Mouse (Mus musculus) MEL (cell line): Measurements from ENCODE around the gene Zfp606. TPM values are rescaled to one million over a fixed set of nuclear protein-coding genes. Genes with fewer than 3 reads are reported as not detected.

Experiments
- DNase-seq: peaks from one replicate; pipeline ENCODE4 v3.0.0; 2011; ENCODE audit warnings: low read depth, low spot score
- H3K27ac ChIP-seq: 2 replicates; pipeline ENCODE4 v1.5.1; 2012; ENCODE audit warnings: low read depth, mild to moderate bottlenecking, control low read depth, low read length, moderate library complexity; ENCODE audit not compliant: control insufficient read depth
- H3K27me3 ChIP-seq, 2 experiments: fragments of 150-350 bp in 1 of 2; sonication (generic) in 1 of 2; 2 replicates each; pipeline ENCODE4 v1.6.1; 2012; ENCODE audit warnings: low read length in 2 of 2, mild to moderate bottlenecking in 2 of 2, improper control_type of control experiment in 1 of 2, moderate library complexity in 1 of 2; ENCODE audit not compliant: insufficient read depth in 2 of 2, control insufficient read depth in 1 of 2
- H3K36me3 ChIP-seq, 2 experiments: 2 replicates each; pipeline ENCODE4 v1.6.1; 2012 to 2014; ENCODE audit warnings: low read length in 2 of 2, improper control_type of control experiment in 1 of 2, inconsistent platforms in 1 of 2, mild to moderate bottlenecking in 1 of 2; ENCODE audit not compliant: insufficient read depth in 2 of 2, control insufficient read depth in 1 of 2
- H3K4me1 ChIP-seq, 2 experiments: fragments of 150-350 bp in 1 of 2; sonication (generic) in 1 of 2; 2 replicates each; pipeline ENCODE4 v1.6.1; 2012; ENCODE audit warnings: low read length in 2 of 2, improper control_type of control experiment in 1 of 2, mild to moderate bottlenecking in 1 of 2; ENCODE audit not compliant: insufficient read depth in 2 of 2, control insufficient read depth in 1 of 2
- H3K4me3 ChIP-seq, 2 experiments: fragments of 150-350 bp in 1 of 2; sonication (generic) in 1 of 2; 2 replicates each; pipeline ENCODE4 v1.5.1; 2012; ENCODE audit warnings: low read depth in 2 of 2, low read length in 2 of 2, mild to moderate bottlenecking in 2 of 2, moderate library complexity in 2 of 2, control low read depth in 1 of 2, improper control_type of control experiment in 1 of 2; ENCODE audit not compliant: control insufficient read depth in 1 of 2, insufficient read depth in 1 of 2
- H3K79me2 ChIP-seq: 2 replicates; pipeline ENCODE4 v1.6.1; 2012; ENCODE audit warnings: mild to moderate bottlenecking, low read length, moderate library complexity; ENCODE audit not compliant: control insufficient read depth, poor library complexity, insufficient read depth
- H3K9ac ChIP-seq: 2 replicates; pipeline ENCODE4 v1.6.1; 2012; ENCODE audit warnings: low read depth, mild to moderate bottlenecking, control low read depth, low read length, moderate library complexity; ENCODE audit not compliant: control insufficient read depth, poor library complexity, severe bottlenecking
- H3K9me3 ChIP-seq: fragments of 150-350 bp; sonication (generic); replicated peaks from 2 replicates; pipeline ENCODE4 v1.6.1; 2012; ENCODE audit warnings: mild to moderate bottlenecking, low read length, improper control_type of control experiment, moderate library complexity; ENCODE audit not compliant: insufficient read depth
- GABPA ChIP-seq: IDR thresholded peaks from 2 replicates; pipeline ENCODE4 v1.6.1; 2012; ENCODE audit warnings: low read depth, mild to moderate bottlenecking, inconsistent platforms, low read length, improper control_type of control experiment, moderate library complexity
- HCFC1 ChIP-seq: IDR thresholded peaks from 2 replicates; pipeline ENCODE4 v1.6.1; 2012; ENCODE audit warnings: low read depth, mild to moderate bottlenecking, inconsistent platforms, low read length, improper control_type of control experiment, moderate library complexity
- MAX ChIP-seq: IDR thresholded peaks from 2 replicates; pipeline ENCODE4 v1.6.1; 2011; ENCODE audit warnings: low read length, improper control_type of control experiment
- MYB ChIP-seq: IDR thresholded peaks from 2 replicates; pipeline ENCODE4 v1.6.1; 2011; ENCODE audit warnings: mild to moderate bottlenecking, low read depth, low read length, improper control_type of control experiment
- MYC ChIP-seq: IDR thresholded peaks from 2 replicates; pipeline ENCODE4 v1.6.1; 2011; ENCODE audit warnings: low read depth, mild to moderate bottlenecking, low read length, improper control_type of control experiment, moderate library complexity
- NRF1 ChIP-seq: IDR thresholded peaks from 2 replicates; pipeline ENCODE4 v1.6.1; 2014; ENCODE audit warnings: low read depth, mild to moderate bottlenecking, inconsistent platforms, low read length, improper control_type of control experiment, moderate library complexity; ENCODE audit not compliant: poor library complexity, insufficient read depth, severe bottlenecking
- RCOR1 ChIP-seq: IDR thresholded peaks from 2 replicates; pipeline ENCODE4 v1.6.1; 2012; ENCODE audit warnings: low read depth, mild to moderate bottlenecking, inconsistent platforms, low read length, improper control_type of control experiment
- UBTF ChIP-seq: IDR thresholded peaks from 2 replicates; pipeline ENCODE4 v1.6.1; 2012; ENCODE audit warnings: low read depth, mild to moderate bottlenecking, inconsistent platforms, low read length, improper control_type of control experiment, moderate library complexity, borderline replicate concordance; ENCODE audit not compliant: insufficient read depth
- USF1 ChIP-seq: IDR thresholded peaks from 2 replicates; pipeline ENCODE4 v1.6.1; 2014; ENCODE audit warnings: low read depth, mild to moderate bottlenecking, inconsistent platforms, low read length, improper control_type of control experiment, moderate library complexity
- ZKSCAN1 ChIP-seq: IDR thresholded peaks from 2 replicates; pipeline ENCODE4 v1.6.1; 2012; ENCODE audit warnings: low read depth, mild to moderate bottlenecking, inconsistent platforms, low read length, improper control_type of control experiment, moderate library complexity
- ZNF384 ChIP-seq: IDR thresholded peaks from 2 replicates; pipeline ENCODE4 v1.6.1; 2012; ENCODE audit warnings: low read depth, mild to moderate bottlenecking, inconsistent platforms, low read length, improper control_type of control experiment
- polyA plus RNA-seq, 2 experiments: library from polyadenylated mRNA; stranded (reverse) in 1 of 2; unstranded in 1 of 2; fragments of >175 nt in 1 of 2; fragments of >200 nt in 1 of 2; gene quantifications; 2 replicates each; pipeline versions ENCODE4 v1.2.1 to v1.2.4; 2012; ENCODE audit warnings: low replicate concordance in 2 of 2, low read depth in 1 of 2; ENCODE audit not compliant: insufficient read length in 2 of 2, insufficient read depth in 1 of 2, missing spikeins in 1 of 2
- total RNA-seq: library from RNA; depleted of rRNA; stranded (reverse); fragments of 300-350 nt; gene quantifications from 2 replicates; pipeline ENCODE4 v1.2.3, GENCODE M21; 2012

The Zfp606 gene
- total and polyA plus RNA-seq, 3 experiments = 2.5 to 3.1 TPM; not detected in 1

DNA sequence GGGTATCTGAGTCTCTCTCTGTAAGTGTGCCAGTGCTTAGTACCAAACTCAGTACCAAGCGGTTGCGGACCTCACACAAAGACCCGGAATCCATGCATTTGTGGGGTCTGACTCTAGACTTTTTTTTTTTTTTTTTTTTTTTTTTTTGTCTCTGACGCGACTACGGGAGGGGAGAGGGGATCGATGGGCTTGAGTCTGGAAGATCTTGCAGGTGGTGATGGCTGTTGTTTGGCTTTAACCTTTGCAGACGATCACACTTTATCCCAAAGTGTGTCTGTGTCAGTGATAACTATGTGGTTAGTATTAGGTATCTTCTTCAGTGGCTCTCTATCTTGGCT, 885 bp downstream of the Zfp606 start:
- peak overlapping the region; percentile 91 to 98 for H3K4me3 ChIP-seq
- H3K27ac ChIP-seq = no peak overlapping the region
- H3K9ac ChIP-seq = peak overlapping the region; percentile 86
- H3K79me2 ChIP-seq = peaks cover 5% of the 10 kb centered on the region
- H3K9me3 ChIP-seq = no peaks in the 10 kb centered on the region
- peaks cover 0 to 5% of the 10 kb centered on the region in 2 experiments; a peak in 2 of 4 replicates for H3K4me1 ChIP-seq
- H3K36me3 ChIP-seq = peaks cover 0 to 4% of the 10 kb centered on the region in 2 experiments; a peak in 3 of 4 replicates
- TF ChIP-seq MYB = no peak
- TF ChIP-seq GABPA = no peak
- TF ChIP-seq ZKSCAN1 = no peak
- no peak for TF ChIP-seq UBTF
- TF ChIP-seq MYC = no peak
- TF ChIP-seq HCFC1 = no peak
- no peak for TF ChIP-seq MAX
- no peak for TF ChIP-seq USF1
- peak; percentile 53 for TF ChIP-seq ZNF384
- DNase-seq = peak; percentile 37
- H3K27me3 ChIP-seq = no peaks in the 10 kb centered on the region

DNA sequence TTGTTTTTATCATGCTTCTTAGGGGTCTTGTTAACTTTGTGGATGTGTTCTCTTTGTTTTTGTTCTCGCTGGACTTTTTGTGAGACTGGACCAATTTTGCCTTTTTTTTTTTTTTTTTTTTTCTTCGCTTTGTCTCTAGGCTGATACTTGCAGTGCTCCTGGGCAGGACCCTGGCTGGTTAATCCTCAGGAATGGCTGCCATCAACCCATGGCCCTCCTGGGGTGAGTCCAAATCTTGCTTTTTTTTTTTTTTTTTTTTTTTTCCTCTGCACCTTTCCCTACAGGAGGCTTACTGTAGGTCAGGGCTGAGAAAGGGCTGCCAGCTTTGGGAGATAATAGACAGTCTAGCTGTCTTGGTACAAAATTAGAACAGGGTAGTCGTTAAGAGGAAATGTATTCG, 1.4 kb downstream of the Zfp606 start:
- no peak overlapping the region; the same call in 1 of the 2 replicates for H3K9ac ChIP-seq
- H3K4me1 ChIP-seq = peaks cover 0 to 5% of the 10 kb centered on the region in 2 experiments; a peak in 2 of 4 replicates
- peak; percentile 38 for TF ChIP-seq ZNF384
- TF ChIP-seq RCOR1 = no peak
- TF ChIP-seq, all 39 proteins: peak for 1
- no peaks in the 10 kb centered on the region for H3K27me3 ChIP-seq
- H3K4me3 ChIP-seq = peak overlapping the region; percentile 91 to 98; a peak in 2 of 4 replicates
- no peak for DNase-seq
- H3K9me3 ChIP-seq = no peaks in the 10 kb centered on the region
- H3K79me2 ChIP-seq = peaks cover 5% of the 10 kb centered on the region
- H3K36me3 ChIP-seq = peaks cover 0 to 4% of the 10 kb centered on the region in 2 experiments; a peak in 3 of 4 replicates
- H3K27ac ChIP-seq = no peak overlapping the region

DNA sequence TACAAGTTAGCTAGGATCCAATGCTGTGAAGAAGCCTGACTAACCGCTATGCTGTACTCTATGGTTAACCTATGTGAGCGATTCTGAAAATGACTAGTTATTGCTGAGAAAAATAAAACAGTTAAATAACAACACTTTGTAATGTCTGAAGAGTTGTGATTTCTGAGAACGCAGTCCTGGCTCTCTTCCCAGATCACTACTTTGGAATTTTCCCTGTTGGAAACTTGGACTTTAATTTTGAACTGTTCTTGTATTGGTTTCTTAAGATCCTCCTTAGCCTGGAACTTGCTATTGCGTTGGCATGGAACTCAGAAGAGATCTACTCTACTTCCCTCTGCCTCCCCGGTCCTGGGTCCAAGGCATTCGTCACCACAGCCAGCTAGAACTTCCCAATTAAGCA, 5.7 kb downstream of the Zfp606 start:
- TF ChIP-seq MAX = no peak
- no peak for TF ChIP-seq NRF1

More for the DNA sequence above, 5.7 kb downstream of the Zfp606 start:
- no peak for DNase-seq
- Histone ChIP-seq H3K4me3 (no peak overlapping the region), H3K79me2 (peaks cover 2% of the 10 kb centered on the region; the same call in 1 of the 2 replicates), H3K9me3 (no peaks in the 10 kb centered on the region), H3K4me1 (peaks cover 0 to 5% of the 10 kb centered on the region in 2 experiments; a peak in 2 of 4 replicates), H3K9ac (no peak overlapping the region), H3K27ac (no peak overlapping the region), H3K27me3 (no peaks in the 10 kb centered on the region), H3K36me3 (peaks cover 0 to 4% of the 10 kb centered on the region in 2 experiments; a peak in 3 of 4 replicates)
